Mouse (Mus musculus) right cerebral cortex, adult 18-20 months (tissue): ENCODE data around the gene Nemf.
"Not testable (repeated sequence)": the region's sequence is repeated elsewhere in the genome, so short reads cannot be mapped to it uniquely, and the experiment has no call there.

Source experiments
- DNase-seq: peaks from one replicate; pipeline ENCODE4 v3.0.0; 2022; ENCODE audit warnings: mixed read lengths

Gene Nemf

GRCm38 (mm10) chr12:69356546-69357299, at the start of gene Nemf:
Nemf (minus strand) TSS chr12:69357165.
- DNase-seq = peak; percentile 91

- no peak for DNase-seq
Observed at GRCm38 (mm10) chr12:69402594-69403167, 45.7 kb upstream of the Nemf start.

GRCm38 (mm10) chr12:69402100-69402499, 45.1 kb upstream of the Nemf start:
- no peak for DNase-seq

GRCm38 (mm10) chr12:69400871-69401286, 43.9 kb upstream of the Nemf start:
- DNase-seq = no peak

GRCm38 (mm10) chr12:69400367-69400766, 43.4 kb upstream of the Nemf start:
- no peak for DNase-seq

GRCm38 (mm10) chr12:69394456-69394855, 37.5 kb upstream of the Nemf start:
- DNase-seq = no peak

- no peak for DNase-seq
Observed at GRCm38 (mm10) chr12:69393076-69393475, 36.1 kb upstream of the Nemf start.

- no peak for DNase-seq
Observed at GRCm38 (mm10) chr12:69390000-69390698, 33.2 kb upstream of the Nemf start.

- peak; percentile 21 for DNase-seq
Observed at GRCm38 (mm10) chr12:69389273-69389938, 32.4 kb upstream of the Nemf start.

GRCm38 (mm10) chr12:69388321-69388869, 31.4 kb upstream of the Nemf start:
- DNase-seq = no peak

GRCm38 (mm10) chr12:69386281-69386732, 29.3 kb upstream of the Nemf start:
- DNase-seq = not testable (repeated sequence)

- no peak for DNase-seq
Observed at GRCm38 (mm10) chr12:69385542-69386280, 28.7 kb upstream of the Nemf start.

GRCm38 (mm10) chr12:69384606-69385005, 27.6 kb upstream of the Nemf start:
- DNase-seq = no peak

GRCm38 (mm10) chr12:69382880-69383279, 25.9 kb upstream of the Nemf start:
- DNase-seq = no peak

- DNase-seq = no peak
Observed at GRCm38 (mm10) chr12:69378558-69379454, 21.8 kb upstream of the Nemf start.

GRCm38 (mm10) chr12:69377636-69378035, 20.7 kb upstream of the Nemf start:
- DNase-seq = not testable (repeated sequence)

GRCm38 (mm10) chr12:69377188-69377587, 20.2 kb upstream of the Nemf start:
- no peak for DNase-seq

- DNase-seq = no peak
Observed at GRCm38 (mm10) chr12:69376132-69376531, 19.2 kb upstream of the Nemf start.

- no peak for DNase-seq
Observed at GRCm38 (mm10) chr12:69373850-69374766, 17.1 kb upstream of the Nemf start.
